Mouse (Mus musculus): ENCODE measurements around the gene Nck2. TPM values are rescaled to one million over a fixed set of nuclear protein-coding genes. Genes with fewer than 3 reads are reported as not detected.

The Nck2 gene
- polyA plus RNA-seq, 1 experiment from 2014 or later, result 31.1 TPM

Other genes with a start within 250 kb of the Nck2 start
- 29.0 and 29.9 TPM in 2 replicates for gene Fhl2, start 247.6 kb upstream of the Nck2 start, polyA plus RNA-seq (2014; fragmentation: Nextera tagmentation; extraction: Ambion mirVana)